Mouse (Mus musculus) ZHBTc4 (cell line): ENCODE data around the gene Mycbp2.
A peak's percentile ranks its signal among the peaks of the same experiment; 100 is the strongest.

Experiments
- DNase-seq: peaks from one replicate; pipeline ENCODE4 v3.0.0-alpha.2; 2011; ENCODE audit warnings: low read depth, low spot score

Gene Mycbp2

GRCm38 (mm10) chr14:103258745-103259144, 87.9 kb downstream of the Mycbp2 start:
- DNase-seq = no peak

- DNase-seq = no peak
Measured at GRCm38 (mm10) chr14:103256866-103257265, 89.7 kb downstream of the Mycbp2 start.

- DNase-seq = no peak
Measured at GRCm38 (mm10) chr14:103254311-103254710, 92.3 kb downstream of the Mycbp2 start.

- DNase-seq = no peak
Measured at GRCm38 (mm10) chr14:103242020-103242419, 104.6 kb downstream of the Mycbp2 start.

- DNase-seq = no peak
Measured at GRCm38 (mm10) chr14:103234770-103235169, 111.8 kb downstream of the Mycbp2 start.

- DNase-seq = no peak
Measured at GRCm38 (mm10) chr14:103233640-103234593, 112.7 kb downstream of the Mycbp2 start.

GRCm38 (mm10) chr14:103222356-103222755, 124.3 kb downstream of the Mycbp2 start:
- DNase-seq = no peak

- no peak for DNase-seq
Measured at GRCm38 (mm10) chr14:103221751-103222150, 124.9 kb downstream of the Mycbp2 start.

- no peak for DNase-seq
Measured at GRCm38 (mm10) chr14:103216331-103216730, 130.3 kb downstream of the Mycbp2 start.

GRCm38 (mm10) chr14:103186658-103187057, 160.0 kb downstream of the Mycbp2 start:
- no peak for DNase-seq

- DNase-seq = no peak
Measured at GRCm38 (mm10) chr14:103186076-103186475, 160.5 kb downstream of the Mycbp2 start.

- no peak for DNase-seq
Measured at GRCm38 (mm10) chr14:103180096-103180495, 166.5 kb downstream of the Mycbp2 start.

- DNase-seq = no peak
Measured at GRCm38 (mm10) chr14:103162923-103163322, 183.7 kb downstream of the Mycbp2 start.

GRCm38 (mm10) chr14:103155685-103156084, 190.9 kb downstream of the Mycbp2 start:
- DNase-seq = no peak

- no peak for DNase-seq
Measured at GRCm38 (mm10) chr14:103150139-103150538, 196.5 kb downstream of the Mycbp2 start.

GRCm38 (mm10) chr14:103131991-103132390, 214.6 kb downstream of the Mycbp2 start:
- peak; percentile 91 for DNase-seq

GRCm38 (mm10) chr14:103125756-103126155, 220.9 kb downstream of the Mycbp2 start:
- peak; percentile 63 for DNase-seq

- peak; percentile 91 for DNase-seq
Measured at GRCm38 (mm10) chr14:103114994-103115670, 231.5 kb downstream of the Mycbp2 start.

- no peak for DNase-seq
Measured at GRCm38 (mm10) chr14:103112606-103113363, 233.8 kb downstream of the Mycbp2 start.

GRCm38 (mm10) chr14:103109971-103110370, 236.6 kb downstream of the Mycbp2 start:
- no peak for DNase-seq

GRCm38 (mm10) chr14:103106301-103106700, 240.3 kb downstream of the Mycbp2 start:
- no peak for DNase-seq
